Mouse (Mus musculus): Measurements from ENCODE around the gene Ttc7b.

DNA sequence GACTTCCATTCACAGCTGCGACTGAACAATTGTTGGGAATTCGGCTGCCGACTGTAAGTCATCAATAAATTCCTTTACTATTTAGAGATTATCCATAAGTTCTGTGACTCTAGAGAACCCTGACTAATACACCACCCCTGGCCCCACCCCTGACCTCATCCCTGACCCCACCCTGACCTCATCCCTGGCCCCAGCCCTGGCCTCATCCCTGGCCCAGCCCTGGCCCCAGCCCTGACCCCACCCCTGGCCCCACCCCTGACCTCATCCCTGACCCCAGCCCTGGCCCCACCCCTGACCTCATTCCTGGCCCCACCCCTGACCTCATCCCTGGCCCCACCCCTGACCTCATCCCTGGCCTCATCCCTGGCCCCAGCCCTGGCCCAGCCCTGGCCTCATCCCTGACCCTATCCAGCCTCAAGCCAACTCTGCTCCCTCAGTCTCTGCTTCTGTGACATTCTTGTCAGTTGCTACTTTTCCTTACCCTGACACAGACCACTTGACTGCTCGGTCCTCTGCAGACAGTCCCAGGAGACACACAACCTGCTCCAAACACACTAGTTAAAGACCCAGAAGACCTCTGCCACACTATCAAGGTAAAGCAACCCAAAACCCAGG, 55.4 kb downstream of the Ttc7b start:
- TF ChIP-seq CTCF (IDR thresholded peaks at IDR 0.05; ENCODE audit: control insufficient read depth, insufficient read depth, insufficient read length) (no peak), USF1 (IDR thresholded peaks at IDR 0.05; ENCODE audit: low read depth) (no peak)

Data from C2C12 (cell line).